Mouse (Mus musculus) ovary, adult 18-20 months (tissue): ENCODE measurements at regions not wholly inside any gene's neighbourhood (a gene's known extent, or its start where the extent isn't known, plus 50 kb on each side); places are given as distances from the start of the nearest gene placed in this dataset.

Experiments used
- DNase-seq: peaks from one replicate; pipeline ENCODE4 v3.0.0; 2022; ENCODE audit warnings: low spot score, mixed read lengths

GRCm38 (mm10) chr6:34246512-34246911, 69.6 kb upstream of the Slc35b4 start:
- no peak for DNase-seq

GRCm38 (mm10) chr6:34243001-34243400, 66.1 kb upstream of the Slc35b4 start:
- DNase-seq: no peak

GRCm38 (mm10) chr6:34242486-34242885, 65.6 kb upstream of the Slc35b4 start:
- DNase-seq: no peak

GRCm38 (mm10) chr6:34235132-34235531, 58.2 kb upstream of the Slc35b4 start:
- no peak for DNase-seq

GRCm38 (mm10) chr6:34234443-34235020, 57.6 kb upstream of the Slc35b4 start:
- no peak for DNase-seq

- no peak for DNase-seq
These were observed 54.0 kb upstream of the Slc35b4 start for GRCm38 (mm10) chr6:34230768-34231381.

- DNase-seq: peak; percentile 15
These were observed 50.2 kb upstream of the Slc35b4 start for GRCm38 (mm10) chr6:34227131-34227530.
